Mouse (Mus musculus) kidney, adult 9 months (tissue): ENCODE measurements around the gene Itsn2.
"Not testable (repeated sequence)": the region's sequence is repeated elsewhere in the genome, so short reads cannot be mapped to it uniquely, and the experiment has no call there.

Experiments used
- DNase-seq: peaks from one replicate; pipeline ENCODE4 v3.0.0; 2022

Gene Itsn2

DNA sequence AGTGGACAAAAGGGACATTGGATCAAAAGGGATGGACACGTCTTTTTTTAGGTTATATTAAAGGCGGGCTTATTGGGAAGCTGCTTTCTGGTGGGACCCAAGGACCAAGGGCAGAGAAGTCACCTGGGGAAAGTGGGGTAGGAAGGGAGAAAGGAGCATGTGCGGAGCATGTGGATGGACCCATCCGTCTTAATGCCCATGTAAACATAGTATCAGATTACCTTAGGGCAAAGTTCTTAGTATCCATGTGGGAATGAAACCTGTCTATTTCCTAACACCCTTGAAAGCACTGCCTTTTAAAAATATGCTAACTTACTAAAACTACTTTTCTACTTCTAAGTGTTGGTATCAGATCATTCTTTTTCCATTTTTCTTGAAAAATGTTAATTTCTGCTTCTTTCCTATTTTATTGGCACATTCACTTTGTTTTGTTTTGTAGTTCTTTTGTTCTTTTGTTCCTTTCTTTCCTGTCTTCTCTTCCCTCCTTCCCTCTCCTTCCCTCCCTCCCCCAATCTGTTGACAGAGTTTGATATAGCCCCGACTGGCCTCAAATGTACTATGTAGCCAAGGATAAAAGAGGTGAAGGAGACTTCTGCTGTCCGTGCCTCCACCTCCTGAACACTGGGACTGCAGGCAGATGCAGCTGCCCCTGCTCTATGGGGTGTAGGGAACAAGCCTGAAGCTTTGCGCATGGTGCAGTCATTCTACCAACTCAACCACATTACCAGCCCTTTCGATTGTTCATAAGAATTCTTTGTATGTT, 6.4 kb downstream of the Itsn2 start:
- DNase-seq = no peak

DNA sequence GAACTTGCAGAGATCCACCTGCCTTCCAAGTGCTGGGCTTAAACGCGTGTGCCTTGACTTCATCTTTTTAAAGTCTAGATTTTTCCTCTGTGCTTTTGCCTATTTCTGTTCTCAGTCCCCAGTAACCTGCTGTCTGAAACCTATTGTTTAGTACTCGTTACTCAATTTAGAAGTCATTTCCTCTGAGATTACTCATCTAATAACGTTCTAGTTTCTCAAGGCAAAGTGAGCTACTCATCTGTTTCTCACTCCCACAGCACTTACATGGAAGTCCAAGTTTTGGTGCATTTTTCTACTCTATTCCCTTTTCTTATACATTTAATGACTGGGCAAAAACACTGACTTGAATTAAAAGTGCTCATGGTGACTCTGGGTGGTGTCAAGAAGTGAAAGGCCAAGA, 7.3 kb downstream of the Itsn2 start:
- DNase-seq = no peak

DNA sequence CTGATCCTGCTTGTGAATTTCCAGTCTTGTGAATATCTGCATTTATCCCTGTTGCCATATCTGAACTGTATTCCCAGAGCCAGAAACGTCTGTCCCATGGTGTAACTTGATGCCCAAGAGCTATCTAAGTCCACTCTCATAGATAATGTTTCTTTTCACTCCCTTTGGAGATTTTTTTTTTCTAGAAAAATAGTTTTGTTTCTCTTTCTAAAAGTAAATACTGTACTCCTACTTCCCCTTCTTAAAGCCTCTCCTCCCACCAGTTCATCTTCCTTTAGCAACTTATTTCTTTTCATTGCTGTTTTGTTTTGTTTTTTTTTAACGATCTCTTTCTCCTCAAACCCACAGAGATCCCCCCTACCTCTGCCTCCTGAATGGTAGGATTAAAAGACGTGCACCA, 14.2 kb downstream of the Itsn2 start:
- DNase-seq = no peak

DNA sequence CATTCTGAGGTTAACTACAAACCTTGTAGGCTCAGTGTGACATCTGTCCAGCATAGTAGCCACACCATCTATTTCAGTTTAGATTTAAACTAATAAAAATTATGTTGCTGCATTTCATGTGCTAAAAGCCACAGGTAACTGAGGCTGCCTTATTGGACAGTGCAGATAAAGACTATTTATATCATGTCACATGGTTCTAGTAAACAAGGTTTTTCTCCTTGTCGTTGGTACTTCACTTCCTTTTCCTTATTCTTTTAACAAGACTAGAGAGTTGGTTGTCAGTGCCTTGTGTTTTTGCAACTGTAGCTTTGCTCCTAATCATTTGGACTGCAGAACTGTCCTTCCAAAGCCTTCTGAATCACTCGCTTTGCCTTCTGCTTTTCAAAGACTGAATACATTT, 22.3 kb downstream of the Itsn2 start:
- DNase-seq = no peak

DNA sequence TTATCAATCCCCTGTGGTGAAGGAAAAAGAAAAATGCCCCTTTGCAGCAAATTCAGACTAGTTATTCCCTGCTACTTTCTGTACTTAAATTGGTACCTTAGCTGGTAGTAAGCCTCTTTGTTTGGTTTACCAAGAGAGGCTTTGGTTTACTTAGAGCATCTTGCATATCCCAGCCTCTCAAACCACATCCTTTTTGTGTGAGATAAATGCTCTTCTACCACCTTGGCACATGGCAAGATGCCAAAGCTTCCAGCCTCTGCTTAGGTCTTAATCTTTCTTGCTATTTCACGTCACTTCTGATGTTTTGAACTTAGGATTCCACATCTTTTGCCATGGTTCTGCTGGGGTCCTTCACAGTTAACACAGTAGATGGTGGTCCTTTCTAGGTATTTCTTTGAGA, 31.8 kb downstream of the Itsn2 start:
- no peak for DNase-seq

DNA sequence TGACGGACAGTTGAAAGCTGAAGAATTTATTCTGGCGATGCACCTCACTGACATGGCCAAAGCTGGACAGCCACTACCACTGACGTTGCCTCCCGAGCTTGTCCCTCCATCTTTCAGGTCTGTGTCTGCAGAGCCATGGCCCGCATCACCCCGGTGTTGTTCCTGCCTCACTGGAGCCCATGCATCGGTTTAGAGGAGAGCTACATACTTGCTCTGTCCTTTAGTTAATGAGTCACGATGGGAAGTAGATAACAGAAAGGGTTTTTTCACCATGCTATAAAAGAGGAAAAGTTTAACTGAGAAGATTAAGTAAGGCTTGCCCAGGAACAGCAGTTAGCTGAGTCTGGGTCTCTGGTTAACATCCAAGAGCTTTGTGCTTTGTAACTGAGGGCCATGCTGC, 40.5 kb downstream of the Itsn2 start:
- DNase-seq = no peak

DNA sequence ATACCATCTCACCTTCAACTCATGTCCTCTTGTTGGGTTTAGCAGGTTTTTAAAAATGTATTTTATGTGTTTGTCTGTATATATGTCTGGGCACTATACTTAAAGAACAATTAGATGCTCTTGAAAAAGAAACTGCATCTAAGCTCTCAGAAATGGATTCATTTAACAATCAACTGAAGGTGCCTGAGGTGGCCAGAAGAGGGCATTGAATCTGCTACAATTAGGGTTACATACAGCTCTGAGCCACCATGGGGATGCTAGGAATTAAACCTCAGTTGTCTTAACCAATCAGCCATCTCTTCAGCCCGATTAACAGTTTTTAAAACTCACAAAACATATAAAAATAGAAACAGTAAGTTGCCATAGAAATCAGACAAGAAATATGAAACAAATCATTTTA, 46.0 kb downstream of the Itsn2 start:
- DNase-seq = no peak

DNA sequence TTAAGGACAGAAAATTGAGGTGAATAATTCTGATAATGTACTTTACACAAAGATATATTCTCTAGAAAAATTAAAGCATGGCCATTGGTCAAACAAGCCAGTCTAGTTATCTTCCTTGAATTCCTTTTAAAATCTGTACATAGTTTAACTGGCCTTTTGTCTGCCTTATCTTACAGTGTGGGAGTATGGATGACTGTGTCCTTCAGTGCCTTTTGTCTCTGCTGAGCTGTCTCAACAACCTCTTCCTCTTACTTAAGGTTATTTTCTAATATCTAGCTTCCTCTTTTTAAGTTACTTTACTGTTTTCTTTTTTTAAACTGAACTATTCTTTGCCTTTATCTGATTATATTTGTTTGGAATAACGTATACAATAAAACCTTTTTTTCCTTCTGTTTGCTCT, 48.3 kb downstream of the Itsn2 start:
- no peak for DNase-seq

DNA sequence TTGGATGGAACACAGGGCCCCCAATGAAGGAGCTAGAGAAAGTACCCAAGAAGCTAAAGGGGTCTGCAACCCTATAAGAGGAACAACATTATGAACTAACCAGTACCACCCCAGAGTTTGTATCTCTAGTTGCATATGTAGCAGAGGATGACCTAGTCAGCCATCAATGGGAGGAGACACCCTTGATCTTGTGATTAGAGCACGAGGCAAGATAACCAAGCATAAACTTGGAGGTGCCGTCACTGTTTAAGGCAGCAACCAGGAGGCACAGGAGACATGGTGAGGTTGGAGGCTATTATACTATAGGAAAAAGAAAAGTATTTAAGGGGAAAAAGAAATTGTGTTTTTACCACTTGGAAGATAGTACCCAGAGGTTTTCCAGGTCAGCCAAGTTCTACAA, 64.4 kb downstream of the Itsn2 start:
- no peak for DNase-seq

DNA sequence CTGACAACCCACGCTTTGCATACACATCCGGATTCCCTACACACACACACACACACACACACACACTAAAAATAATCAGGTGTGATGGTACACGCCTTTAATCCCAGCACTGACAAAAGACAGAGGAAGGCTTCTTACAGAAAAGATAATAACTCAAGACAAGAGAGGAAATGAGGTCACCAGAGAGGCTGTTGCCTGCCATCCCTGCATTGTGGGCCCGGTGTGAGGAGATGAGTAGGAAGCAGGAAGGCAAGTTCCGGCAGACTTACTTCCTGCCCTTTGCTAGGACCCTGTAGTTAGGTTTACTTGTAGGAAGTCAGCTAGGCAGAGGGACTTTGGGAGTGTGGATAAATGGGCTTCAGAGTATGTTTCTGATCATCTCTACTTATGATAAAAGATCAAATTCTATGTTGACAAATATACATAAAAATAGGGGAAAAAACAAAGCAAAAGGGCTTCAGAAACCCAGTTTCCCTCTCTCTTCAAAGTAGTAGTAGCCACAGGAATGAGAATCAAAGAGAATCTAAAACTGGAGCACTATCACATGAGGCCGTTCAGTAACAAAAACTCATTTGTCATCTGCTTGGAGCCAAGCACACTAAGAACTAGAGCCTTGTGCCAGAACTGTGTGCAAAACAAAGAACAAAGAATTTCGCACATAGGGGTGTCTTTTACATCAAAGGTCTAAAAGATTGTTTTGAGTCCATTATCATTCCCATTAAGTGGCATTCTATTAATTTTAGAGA, 72.7 kb downstream of the Itsn2 start:
- peak; percentile 17 for DNase-seq

DNA sequence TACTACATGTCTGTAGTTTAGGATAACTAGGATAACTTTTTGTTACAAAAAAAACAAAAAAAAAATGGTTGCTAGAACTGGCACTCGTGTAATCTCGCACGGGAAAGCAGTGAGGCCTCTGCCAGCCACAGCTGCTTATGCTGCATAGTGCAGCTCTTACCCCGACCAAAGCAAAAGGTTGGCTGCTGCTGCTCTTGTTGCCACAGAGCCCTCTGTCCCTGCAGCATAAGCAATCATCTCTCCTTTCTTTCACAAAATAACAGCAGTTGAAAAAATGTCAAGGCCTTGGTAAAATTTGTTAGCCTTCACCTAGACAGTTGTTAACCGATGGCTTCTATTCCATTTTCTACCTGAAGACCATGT, 73.2 kb downstream of the Itsn2 start:
- DNase-seq = no peak

DNA sequence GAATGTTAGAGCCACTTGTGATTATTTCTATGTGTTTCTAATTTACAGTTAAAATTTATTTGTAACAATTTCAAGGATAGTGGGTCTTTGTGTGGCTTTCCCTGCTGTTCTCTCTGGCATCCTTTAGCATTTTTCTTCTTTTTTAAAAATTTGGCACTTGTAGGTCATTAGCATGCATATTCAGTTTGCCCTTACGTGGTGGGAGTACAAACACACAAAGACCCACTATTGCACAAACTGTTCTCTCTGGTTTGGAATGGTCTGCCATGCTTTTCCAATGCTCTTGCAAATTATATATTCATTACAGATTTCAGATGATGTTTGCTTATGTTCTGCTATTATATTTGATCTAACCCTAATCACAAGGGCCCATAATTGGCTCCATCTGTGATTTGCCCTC, 83.9 kb downstream of the Itsn2 start:
- DNase-seq = no peak

DNA sequence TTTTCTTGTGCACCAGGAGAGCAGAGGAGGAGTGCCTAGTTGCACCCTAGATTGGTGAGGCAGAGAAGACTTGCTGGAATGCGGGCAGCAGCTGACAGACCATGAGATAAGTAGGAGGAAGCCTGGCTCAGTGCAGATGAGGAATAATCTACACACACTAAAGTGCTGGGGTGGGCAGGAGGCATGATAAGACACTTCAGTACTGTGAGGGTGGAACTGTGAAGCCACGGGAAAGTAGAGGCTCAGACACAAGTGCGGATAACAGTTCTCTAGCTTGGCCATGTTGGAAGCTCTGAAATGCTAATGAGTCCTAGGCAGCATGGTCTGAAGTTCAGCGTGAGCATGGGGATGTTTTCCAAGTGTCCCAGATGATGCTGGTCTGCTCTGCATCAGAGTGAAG, 87.5 kb downstream of the Itsn2 start:
- no peak for DNase-seq

DNA sequence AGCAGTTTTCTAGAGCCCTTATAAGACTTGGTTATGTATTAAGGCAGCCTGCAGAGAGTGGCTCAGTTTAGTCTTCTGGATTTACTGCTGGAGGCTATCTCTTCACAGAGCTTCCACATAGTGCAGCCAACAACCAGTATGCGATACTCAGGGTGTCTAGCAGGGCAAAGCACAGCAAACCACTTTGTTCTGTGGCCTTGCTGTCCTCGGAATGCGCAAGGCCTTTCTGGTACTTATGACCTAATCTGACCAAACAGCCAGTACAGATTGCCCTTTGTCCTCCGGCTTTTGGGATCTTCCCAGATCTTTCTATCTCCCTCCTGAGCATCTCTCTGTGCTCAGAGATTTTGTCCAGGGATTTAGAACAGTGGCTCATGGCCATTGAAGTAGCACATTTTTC, 93.0 kb downstream of the Itsn2 start:
- DNase-seq = no peak

DNA sequence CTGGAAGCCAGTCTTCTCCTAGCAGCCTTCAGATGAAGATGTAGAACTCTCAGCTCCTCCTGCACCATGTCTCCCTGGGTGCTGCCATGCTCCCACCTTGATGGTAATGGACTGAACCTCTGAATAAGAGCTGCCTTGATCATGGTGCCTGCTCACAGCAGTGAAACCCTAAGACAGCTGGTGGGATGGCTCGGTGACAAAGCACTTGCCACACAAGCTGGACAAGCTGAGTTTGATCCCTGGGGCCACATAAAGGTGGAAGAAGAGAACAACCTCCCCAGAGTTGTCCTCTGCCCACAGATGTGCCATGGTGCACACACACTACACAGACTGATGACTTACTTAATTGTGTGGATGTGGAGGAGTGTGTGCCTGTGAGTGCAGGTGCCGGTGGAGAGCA, 95.9 kb downstream of the Itsn2 start:
- no peak for DNase-seq

DNA sequence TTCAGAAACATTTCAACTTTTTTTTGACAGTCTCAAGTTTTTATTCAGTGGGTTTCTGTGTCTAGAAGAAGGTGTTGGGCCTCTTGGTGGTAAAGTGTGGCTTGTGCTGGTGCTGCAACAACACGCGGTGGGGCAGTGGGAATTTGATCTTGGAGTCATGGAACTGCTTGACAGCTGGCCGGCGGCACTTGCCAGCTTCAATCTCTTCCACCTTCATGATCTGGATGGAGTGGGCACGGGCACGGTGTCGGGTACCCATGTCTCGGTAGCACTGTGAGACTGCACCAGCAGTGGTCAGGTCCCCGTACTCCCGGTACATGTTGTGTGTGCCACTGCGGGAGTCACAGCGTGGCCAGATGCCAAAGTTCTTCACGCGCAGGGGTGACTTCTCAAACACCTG, 96.9 kb downstream of the Itsn2 start:
- no peak for DNase-seq

DNA sequence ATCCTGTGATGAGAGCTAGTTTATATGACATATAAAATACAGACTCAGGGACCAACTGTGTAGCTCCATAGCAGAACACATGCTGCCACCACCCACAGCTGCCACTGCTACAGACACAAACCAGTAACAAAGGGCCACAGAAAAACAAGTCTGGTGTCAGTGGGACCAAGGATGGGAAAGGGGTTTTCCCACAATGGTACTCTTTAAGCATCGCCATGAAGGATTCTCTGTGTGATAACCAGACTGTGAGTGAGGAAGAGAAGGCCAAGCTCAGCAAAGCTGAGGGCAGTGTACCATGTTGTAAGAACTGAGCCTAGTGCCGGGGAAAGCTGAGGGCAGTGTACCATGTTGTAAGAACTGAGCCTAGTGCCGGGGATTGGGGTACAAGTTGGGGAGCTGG, 98.8 kb downstream of the Itsn2 start:
- no peak for DNase-seq

DNA sequence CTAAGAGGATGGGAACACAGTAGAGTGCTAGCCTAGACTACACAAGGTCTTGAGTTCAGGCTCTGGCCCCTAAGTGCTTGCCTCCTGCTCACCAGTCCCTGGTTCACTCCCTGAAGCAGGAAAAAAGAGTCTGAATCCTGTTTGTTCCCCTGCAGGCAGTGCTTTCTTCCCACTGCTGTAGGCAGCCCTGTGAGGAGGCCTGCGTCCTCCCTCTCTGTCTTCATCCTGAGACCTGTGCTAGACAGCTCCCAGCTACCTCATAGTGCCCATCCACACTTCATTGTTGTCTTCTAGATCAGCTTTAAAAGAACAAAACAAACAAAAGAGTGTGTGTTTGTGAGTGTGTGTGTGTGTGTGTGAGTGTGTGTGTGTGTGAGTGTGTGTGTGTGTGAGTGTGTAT, 102.1 kb downstream of the Itsn2 start:
- no peak for DNase-seq

DNA sequence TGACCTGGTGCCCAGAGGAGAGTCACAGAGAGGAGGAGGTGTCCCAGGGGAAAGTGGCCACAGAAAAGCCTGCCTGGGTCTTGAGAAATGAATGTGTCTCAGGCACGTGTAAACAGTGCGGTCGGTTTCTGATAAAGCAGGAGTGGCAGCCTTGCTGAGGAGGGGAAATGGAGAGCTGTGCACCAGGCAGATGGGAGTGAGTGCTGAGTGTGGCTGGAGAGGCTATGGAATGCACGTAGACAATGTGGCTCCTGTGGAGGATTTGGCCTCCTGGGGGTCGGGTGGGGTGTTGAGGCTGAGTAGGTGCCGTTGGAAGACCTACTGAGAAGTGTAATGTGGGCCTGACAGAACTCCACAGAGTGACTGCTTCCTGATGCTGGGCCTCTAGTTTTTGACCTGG, 113.2 kb downstream of the Itsn2 start:
- DNase-seq = not testable (repeated sequence)

DNA sequence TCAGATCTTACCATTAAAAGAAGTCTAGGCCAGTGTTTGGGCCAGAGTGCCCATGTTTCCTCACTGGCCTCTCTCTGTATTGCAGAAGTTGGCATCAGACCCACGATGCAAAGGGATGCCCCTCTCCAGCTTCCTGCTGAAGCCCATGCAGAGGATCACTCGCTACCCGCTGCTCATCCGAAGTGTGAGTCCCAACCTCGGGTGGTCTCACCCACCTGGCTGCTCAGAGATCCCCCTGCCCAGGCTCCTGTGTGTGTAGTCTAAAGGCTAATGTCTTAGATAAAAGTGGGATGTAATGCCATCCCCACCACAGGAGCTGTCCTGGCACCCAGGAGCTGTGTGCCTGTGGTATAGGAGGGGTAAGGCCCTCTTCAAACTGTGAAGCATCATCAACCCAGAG, 113.7 kb downstream of the Itsn2 start:
- DNase-seq = no peak

DNA sequence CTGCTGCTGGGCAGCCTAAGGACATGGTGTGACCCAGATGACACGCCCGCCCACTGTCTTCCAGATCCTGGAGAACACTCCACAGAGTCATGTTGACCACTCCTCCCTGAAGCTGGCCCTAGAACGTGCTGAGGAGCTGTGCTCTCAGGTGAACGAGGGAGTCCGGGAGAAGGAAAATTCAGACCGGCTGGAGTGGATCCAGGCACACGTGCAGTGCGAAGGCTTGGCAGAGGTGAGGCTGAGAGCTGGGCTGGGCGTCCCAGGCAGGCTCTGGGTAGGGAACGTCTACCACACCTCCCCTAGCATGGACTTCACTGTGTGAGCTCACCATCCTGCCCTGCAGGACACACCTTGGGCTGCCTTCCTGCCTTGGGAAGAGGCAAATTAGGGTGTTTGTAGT, 114.5 kb downstream of the Itsn2 start:
- no peak for DNase-seq

DNA sequence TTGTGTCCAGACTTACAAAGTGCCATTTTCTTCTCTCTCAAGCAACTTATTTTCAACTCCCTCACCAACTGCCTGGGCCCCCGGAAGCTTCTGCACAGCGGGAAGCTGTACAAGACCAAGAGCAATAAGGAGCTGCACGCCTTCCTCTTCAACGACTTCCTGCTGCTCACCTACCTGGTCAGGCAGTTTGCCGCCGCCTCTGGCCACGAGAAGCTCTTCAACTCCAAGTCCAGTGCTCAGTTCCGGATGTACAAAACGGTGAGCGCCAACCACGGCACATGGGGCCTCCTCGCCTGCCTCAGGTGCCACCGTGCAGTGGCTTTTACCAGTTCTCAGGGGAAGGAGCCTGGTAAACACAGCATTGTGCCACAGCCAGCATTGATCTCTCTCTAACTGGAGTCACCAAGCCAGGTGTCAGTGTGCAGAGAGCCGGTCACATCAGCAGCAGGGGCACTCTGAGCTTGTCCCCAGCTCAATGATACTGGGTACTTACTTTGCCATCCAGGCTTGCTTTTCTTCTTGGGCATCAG, 115.1 kb downstream of the Itsn2 start:
- no peak for DNase-seq

DNA sequence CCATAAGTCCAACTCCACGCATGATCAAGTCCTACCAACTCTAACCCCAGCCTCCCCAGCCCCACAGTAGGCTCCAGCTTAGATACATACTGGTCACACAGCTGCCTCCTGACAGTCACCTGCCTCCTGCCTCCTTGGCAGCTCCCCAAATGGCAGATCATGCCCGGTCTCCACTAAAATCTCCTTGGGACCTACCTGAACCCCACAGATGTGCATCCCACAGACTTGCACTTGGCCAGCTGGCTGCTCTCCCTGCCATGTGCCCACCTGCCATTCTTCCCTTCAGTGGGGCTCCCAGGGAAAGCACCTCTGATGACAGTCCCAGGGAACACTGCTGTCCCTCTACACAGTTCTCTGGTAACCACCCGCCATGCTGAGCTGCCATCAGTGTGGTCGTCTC, 115.9 kb downstream of the Itsn2 start:
- DNase-seq = no peak

DNA sequence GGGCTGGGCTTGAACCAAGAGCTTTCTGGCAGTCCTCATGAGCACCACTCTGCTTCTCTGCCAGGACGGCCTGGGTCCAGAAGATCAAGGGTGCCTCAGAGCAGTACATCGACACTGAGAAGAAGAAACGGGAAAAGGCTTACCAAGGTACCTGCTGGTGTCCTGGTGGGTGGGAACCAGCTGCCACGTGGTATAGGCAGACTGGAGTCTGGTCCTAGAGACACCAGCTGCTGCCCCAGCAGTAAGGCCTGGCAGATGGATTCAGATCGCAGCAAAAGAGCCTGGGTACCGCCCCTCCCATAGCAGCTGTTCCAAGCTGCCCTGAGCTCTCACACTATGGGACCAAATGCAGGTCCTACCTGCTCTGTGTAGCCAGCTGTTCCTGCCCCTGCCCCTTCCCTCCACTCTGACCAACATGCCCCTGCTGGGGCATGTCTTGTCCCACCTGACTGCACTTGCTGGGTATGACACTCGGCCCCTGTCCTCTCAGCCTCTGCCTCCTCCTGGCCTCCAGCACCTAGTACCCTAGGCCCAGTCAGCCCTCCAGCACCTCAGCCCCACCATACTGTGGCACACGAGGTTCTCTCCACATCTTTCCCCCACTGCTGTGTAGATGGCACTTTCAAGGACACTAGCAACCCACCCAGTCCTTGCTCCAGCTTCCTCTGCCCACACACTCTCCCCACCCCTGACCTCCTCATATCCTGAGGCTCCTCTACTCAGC, 116.6 kb downstream of the Itsn2 start:
- DNase-seq = no peak
